Mouse (Mus musculus) embryonic facial prominence, embryonic 14.5 days (tissue): Measurements from ENCODE around the gene Tmem30c. TPM values are rescaled to one million over a fixed set of nuclear protein-coding genes. Genes with fewer than 3 reads are reported as not detected.
"Not testable (repeated sequence)": the region's sequence is repeated elsewhere in the genome, so short reads cannot be mapped to it uniquely, and the experiment has no call there.

Source experiments
- ATAC-seq: fragments of 200-750 bp; cut with Nextera tagmentation; 2 replicates; pipeline ENCODE4 v1.8.0; 2017; ENCODE audit warnings: low read depth, moderate number of reproducible peaks, moderate TSS enrichment
- DNase-seq: peaks from one replicate; pipeline ENCODE4 v3.0.0-alpha.2; 2015; ENCODE audit warnings: low spot score
- H3K27ac ChIP-seq: fragments of 300-500 bp; sonication (generic); replicated peaks from 2 replicates; pipeline ENCODE4 v1.5.1; 2014; ENCODE audit warnings: low read depth, mild to moderate bottlenecking, low read length, moderate library complexity
- H3K27me3 ChIP-seq: fragments of 300-500 bp; sonication (generic); replicated peaks from 2 replicates; pipeline ENCODE4 v1.6.1; 2014; ENCODE audit warnings: low read length; ENCODE audit not compliant: control insufficient read depth, insufficient read depth
- H3K36me3 ChIP-seq: fragments of 300-500 bp; sonication (generic); 2 replicates; pipeline ENCODE4 v1.6.1; 2014; ENCODE audit warnings: low read length, mixed read lengths; ENCODE audit not compliant: control insufficient read depth, insufficient read depth
- H3K4me1 ChIP-seq: fragments of 300-500 bp; sonication (generic); 2 replicates; pipeline ENCODE4 v1.6.1; 2014; ENCODE audit warnings: antibody characterized with exemption, low read length; ENCODE audit not compliant: control insufficient read depth, insufficient read depth
- H3K4me2 ChIP-seq: fragments of 300-500 bp; sonication (generic); 2 replicates; pipeline ENCODE4 v1.6.1; 2014; ENCODE audit warnings: low read depth, mild to moderate bottlenecking, low read length, moderate library complexity, mixed read lengths
- H3K4me3 ChIP-seq: fragments of 300-500 bp; sonication (generic); 2 replicates; pipeline ENCODE4 v1.5.1; 2014; ENCODE audit warnings: low read depth, mild to moderate bottlenecking, low read length
- H3K9ac ChIP-seq: fragments of 300-500 bp; sonication (generic); 2 replicates; pipeline ENCODE4 v1.6.1; 2014; ENCODE audit warnings: low read depth, mild to moderate bottlenecking, low read length, moderate library complexity, mixed read lengths
- H3K9me3 ChIP-seq: fragments of 300-500 bp; sonication (generic); 2 replicates; pipeline ENCODE4 v1.6.1; 2016; ENCODE audit warnings: low read length; ENCODE audit not compliant: control insufficient read depth
- WGBS: fragments of 180-500 bp; shearing (Covaris S2); extraction: QIAGEN DNeasy Blood & Tissue Kit; methylation state at CpG from one replicate; pipeline ENCODE4 v1.1.7; 2014; 5-methylcytosine and 5-hydroxymethylcytosine counted together
- polyA plus RNA-seq: library from polyadenylated mRNA; unstranded; fragments of >200 nt; fragmentation: Nextera tagmentation; extraction: Ambion mirVana; gene quantifications from 2 replicates; pipeline ENCODE4 v1.2.1, GENCODE M21; 2014

Tmem30c gene
- polyA plus RNA-seq, 1 experiment from 2014 or later, result not detected

DNA sequence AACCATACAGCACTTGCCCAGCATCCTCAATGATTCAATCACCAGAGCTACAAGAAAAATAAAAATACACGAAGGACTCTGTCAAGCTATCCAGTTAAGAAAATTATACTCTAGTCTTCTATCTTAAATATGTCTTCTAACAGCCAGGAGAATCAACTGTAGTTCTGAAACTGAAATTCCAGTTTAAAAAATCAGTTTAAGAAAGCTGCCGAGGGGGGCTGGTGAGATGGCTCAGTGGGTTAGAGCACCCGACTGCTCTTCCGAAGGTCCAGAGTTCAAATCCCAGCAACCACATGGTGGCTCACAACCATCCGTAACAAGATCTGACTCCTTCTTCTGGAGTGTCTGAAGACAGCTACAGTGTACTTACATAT is 60.7 kb downstream of the Tmem30c start:
- not testable (repeated sequence) for H3K27ac ChIP-seq, ATAC-seq, H3K4me1 ChIP-seq, H3K36me3 ChIP-seq, DNase-seq, H3K27me3 ChIP-seq, H3K9me3 ChIP-seq, H3K9ac ChIP-seq
- 66% methylated on average over 4 of the region's 5 CpGs for WGBS
- peak overlapping the region; percentile 96 for H3K4me3 ChIP-seq
- peak overlapping the region; percentile 73 for H3K4me2 ChIP-seq

GRCm38 (mm10) chr16:57231089-57231936 is 61.4 kb downstream of the Tmem30c start, which contains the start of gene Tbc1d23:
Tbc1d23 (minus strand) TSS chr16:57231504.
- no peaks in the 10 kb centered on the region for H3K27me3 ChIP-seq
- H3K4me3 ChIP-seq, result peak within 1 kb of the TSS; percentile 96
- peak within 1 kb of the TSS; percentile 61 for H3K27ac ChIP-seq
- under 1% methylated on average over 41 of the region's 42 CpGs for WGBS
- H3K9ac ChIP-seq, result peak within 1 kb of the TSS; percentile 87
- no peaks in the 10 kb centered on the region for H3K9me3 ChIP-seq
- H3K4me1 ChIP-seq, result peaks cover 8% of the 10 kb centered on the region
- H3K4me2 ChIP-seq, result peak within 1 kb of the TSS; percentile 73
- ATAC-seq, result peak; percentile 99
- DNase-seq, result peak; percentile 99
- no peaks in the 10 kb centered on the region for H3K36me3 ChIP-seq

GRCm38 (mm10) chr16:57226444-57226843 is 66.2 kb downstream of the Tmem30c start:
- no peak overlapping the region for H3K4me3 ChIP-seq
- H3K4me2 ChIP-seq, result no peak overlapping the region
- no peak overlapping the region for H3K27ac ChIP-seq
- no peaks in the 10 kb centered on the region for H3K27me3 ChIP-seq
- no peaks in the 10 kb centered on the region for H3K36me3 ChIP-seq
- no peak for ATAC-seq
- WGBS, result 86% methylated on average over 5 of the region's 5 CpGs
- H3K9me3 ChIP-seq, result no peaks in the 10 kb centered on the region
- DNase-seq, result no peak
- H3K9ac ChIP-seq, result no peak overlapping the region
- H3K4me1 ChIP-seq, result peaks cover 8% of the 10 kb centered on the region

GRCm38 (mm10) chr16:57220361-57220760 is 72.3 kb downstream of the Tmem30c start:
- no peak overlapping the region for H3K4me2 ChIP-seq
- H3K27ac ChIP-seq, result no peak overlapping the region
- ATAC-seq, result no peak
- H3K36me3 ChIP-seq, result peaks cover 20% of the 10 kb centered on the region
- no peak overlapping the region for H3K4me3 ChIP-seq
- no peaks in the 10 kb centered on the region for H3K27me3 ChIP-seq
- no peak overlapping the region for H3K9ac ChIP-seq
- 93% methylated on average over 6 of the region's 6 CpGs for WGBS
- DNase-seq, result no peak
- H3K4me1 ChIP-seq, result no peaks in the 10 kb centered on the region
- no peaks in the 10 kb centered on the region for H3K9me3 ChIP-seq

Other genes with a start within 250 kb of the Tmem30c start
- 0.08 TPM in 1 of 2 replicates, not detected in the other for gene Tmem45a2, start 221.5 kb downstream of the Tmem30c start, polyA plus RNA-seq
- 52.6 and 54.5 TPM in 2 replicates for gene Tomm70a, start 171.2 kb downstream of the Tmem30c start, polyA plus RNA-seq
- 73.4 and 81.0 TPM in 2 replicates for gene Nit2, start 125.5 kb downstream of the Tmem30c start, polyA plus RNA-seq
- gene Tbc1d23, start 61.4 kb downstream of the Tmem30c start, polyA plus RNA-seq, result 34.1 and 34.5 TPM in 2 replicates
- gene Filip1l, start 60.2 kb upstream of the Tmem30c start, polyA plus RNA-seq, result 25.5 and 30.2 TPM in 2 replicates